Mouse (Mus musculus) heart, embryonic 14.5 days (tissue): Measurements from ENCODE around the gene Papss2. TPM values are rescaled to one million over a fixed set of nuclear protein-coding genes. Genes with fewer than 3 reads are reported as not detected.
A peak's percentile ranks its signal among the peaks of the same experiment; 100 is the strongest.

Experiments
- ATAC-seq: fragments of 200-750 bp; cut with Nextera tagmentation; 2 replicates; pipeline ENCODE4 v1.8.0; 2017; ENCODE audit warnings: low read depth, moderate TSS enrichment; ENCODE audit not compliant: insufficient number of reproducible peaks, insufficient read depth, low FRiP score
- H3K27ac ChIP-seq, 2 experiments: fragments of 200-500 bp in 1 of 2; fragments of 300-500 bp in 1 of 2; sonication (generic) in 1 of 2; replicated peaks in 1 of 2; 2 replicates each; pipeline ENCODE4 v1.5.1; 2012 to 2014; ENCODE audit warnings: low read depth in 2 of 2, low read length in 2 of 2, control low read depth in 1 of 2, mild to moderate bottlenecking in 1 of 2, mixed read lengths in 1 of 2; ENCODE audit not compliant: control insufficient read depth in 1 of 2, insufficient read depth in 1 of 2
- H3K27me3 ChIP-seq: fragments of 300-500 bp; sonication (generic); 2 replicates; pipeline ENCODE4 v1.6.1; 2014; ENCODE audit warnings: mild to moderate bottlenecking, low read length, control low read depth; ENCODE audit not compliant: control insufficient read depth, insufficient read depth
- H3K36me3 ChIP-seq: fragments of 300-500 bp; sonication (generic); 2 replicates; pipeline ENCODE4 v1.6.1; 2014; ENCODE audit warnings: mild to moderate bottlenecking, control low read depth, low read length, mixed read lengths; ENCODE audit not compliant: control insufficient read depth, insufficient read depth
- H3K4me1 ChIP-seq, 2 experiments: fragments of 200-500 bp in 1 of 2; fragments of 300-500 bp in 1 of 2; sonication (generic) in 1 of 2; 2 replicates each; pipeline ENCODE4 v1.6.1; 2012 to 2014; ENCODE audit warnings: low read length in 2 of 2, control low read depth in 1 of 2, mixed read lengths in 1 of 2; ENCODE audit not compliant: control insufficient read depth in 2 of 2, insufficient read depth in 2 of 2
- H3K4me2 ChIP-seq: fragments of 300-500 bp; sonication (generic); 2 replicates; pipeline ENCODE4 v1.6.1; 2014; ENCODE audit warnings: mild to moderate bottlenecking, low read length
- H3K4me3 ChIP-seq, 2 experiments: fragments of 200-500 bp in 1 of 2; fragments of 300-500 bp in 1 of 2; sonication (generic) in 1 of 2; 2 replicates each; pipeline ENCODE4 v1.5.1; 2012 to 2014; ENCODE audit warnings: low read length in 2 of 2, mild to moderate bottlenecking in 2 of 2, control low read depth in 1 of 2, low read depth in 1 of 2, moderate library complexity in 1 of 2; ENCODE audit not compliant: control insufficient read depth in 1 of 2, insufficient read depth in 1 of 2
- H3K9ac ChIP-seq: fragments of 300-500 bp; sonication (generic); 2 replicates; pipeline ENCODE4 v1.6.1; 2014; ENCODE audit warnings: mild to moderate bottlenecking, low read length
- H3K9me3 ChIP-seq: fragments of 300-500 bp; sonication (generic); 2 replicates; pipeline ENCODE4 v1.6.1; 2016; ENCODE audit warnings: low read length, control low read depth; ENCODE audit not compliant: control insufficient read depth
- WGBS: fragments of 180-500 bp; shearing (Covaris S2); extraction: QIAGEN DNeasy Blood & Tissue Kit; methylation state at CpG from one replicate; pipeline ENCODE4 v1.1.7; 2014; 5-methylcytosine and 5-hydroxymethylcytosine counted together
- polyA plus RNA-seq: library from polyadenylated mRNA; unstranded; fragments of >200 nt; fragmentation: Nextera tagmentation; extraction: Ambion mirVana; gene quantifications from 2 replicates; pipeline ENCODE4 v1.2.1, GENCODE M21; 2014

The Papss2 gene
- polyA plus RNA-seq, 1 experiment from 2014 or later, result 10.3 TPM

DNA sequence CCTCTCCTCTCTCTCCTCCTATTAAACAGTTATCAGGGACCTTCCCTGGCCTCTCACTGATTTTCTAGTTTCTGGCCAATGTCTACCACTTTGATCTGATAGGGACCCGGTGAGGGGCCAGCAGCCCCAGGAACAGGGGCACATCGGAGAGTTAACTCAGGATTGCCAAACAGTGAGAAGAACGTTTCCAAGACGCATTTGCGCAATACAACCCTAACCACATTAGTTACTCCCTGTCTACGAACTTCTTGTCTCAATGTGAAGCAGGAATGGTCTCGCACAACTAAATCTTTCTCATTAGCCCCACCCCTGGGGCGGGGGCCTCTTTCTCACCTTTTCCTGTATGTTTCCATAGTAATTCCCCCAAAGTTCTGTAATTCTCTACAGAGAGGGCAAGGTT, 28.6 kb upstream of the Papss2 start:
- Histone ChIP-seq H3K9ac (no peak overlapping the region), H3K4me1 (no peaks in the 10 kb centered on the region), H3K9me3 (no peaks in the 10 kb centered on the region), H3K4me3 (no peak overlapping the region), H3K36me3 (no peaks in the 10 kb centered on the region), H3K27ac (no peak overlapping the region), H3K27me3 (no peaks in the 10 kb centered on the region), H3K4me2 (no peak overlapping the region)
- ATAC-seq, result no peak
- WGBS, result 68% methylated on average over 8 of the region's 8 CpGs

DNA sequence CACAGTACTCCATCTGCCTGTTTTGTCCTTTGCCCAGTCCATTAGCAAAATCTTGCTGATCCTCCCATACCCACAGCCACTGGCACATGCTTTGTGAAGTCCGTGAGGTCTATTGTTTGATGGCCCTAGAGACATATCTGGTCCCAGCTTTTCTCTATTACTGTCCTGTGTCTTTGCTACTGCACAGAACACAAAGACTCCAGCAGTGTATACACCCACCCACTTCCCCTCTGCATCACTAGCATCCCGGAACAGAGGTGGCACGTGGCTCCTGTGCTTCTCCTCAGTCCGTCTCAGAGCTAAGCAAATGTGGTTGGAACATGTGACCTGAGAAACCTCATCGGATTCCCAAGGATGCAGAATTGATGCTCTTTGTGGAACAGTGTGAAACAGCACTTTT, 28.1 kb upstream of the Papss2 start:
- Histone ChIP-seq H3K27me3 (no peaks in the 10 kb centered on the region), H3K9ac (no peak overlapping the region), H3K36me3 (no peaks in the 10 kb centered on the region), H3K9me3 (no peaks in the 10 kb centered on the region), H3K27ac (no peak overlapping the region), H3K4me1 (no peaks in the 10 kb centered on the region), H3K4me3 (no peak overlapping the region), H3K4me2 (no peak overlapping the region)
- WGBS, result 85% methylated on average over 5 of the region's 5 CpGs
- ATAC-seq, result no peak

DNA sequence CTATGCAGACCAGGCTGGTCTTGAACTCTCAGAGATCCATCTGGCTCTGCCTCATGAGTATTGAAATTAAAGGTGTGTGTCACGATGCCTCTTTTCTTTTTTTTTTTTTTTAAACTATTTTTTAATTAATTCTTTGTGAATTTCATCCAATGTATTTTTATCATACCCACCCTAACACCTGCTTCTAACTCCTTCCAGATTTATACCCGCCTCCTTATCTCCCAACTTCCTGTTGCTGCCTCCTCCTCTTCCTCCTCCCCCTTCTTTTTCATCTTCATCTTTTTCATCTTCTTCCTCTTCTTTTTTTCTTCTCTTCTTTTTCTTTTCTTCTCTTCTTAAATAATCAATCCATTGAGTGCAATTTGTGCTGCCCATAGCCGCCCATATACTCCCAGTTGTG, 27.1 kb upstream of the Papss2 start:
- Histone ChIP-seq H3K9ac (no peak overlapping the region), H3K4me2 (no peak overlapping the region), H3K36me3 (no peaks in the 10 kb centered on the region), H3K9me3 (no peaks in the 10 kb centered on the region), H3K4me1 (0 out of 4 replicates have a peak, but pooled peaks cover 0 to 2% of the 10 kb centered on the region in 2 experiments), H3K27ac (no peak overlapping the region), H3K4me3 (no peak overlapping the region), H3K27me3 (no peaks in the 10 kb centered on the region)
- no peak for ATAC-seq
- 85% methylated on average over 3 of the region's 3 CpGs for WGBS

DNA sequence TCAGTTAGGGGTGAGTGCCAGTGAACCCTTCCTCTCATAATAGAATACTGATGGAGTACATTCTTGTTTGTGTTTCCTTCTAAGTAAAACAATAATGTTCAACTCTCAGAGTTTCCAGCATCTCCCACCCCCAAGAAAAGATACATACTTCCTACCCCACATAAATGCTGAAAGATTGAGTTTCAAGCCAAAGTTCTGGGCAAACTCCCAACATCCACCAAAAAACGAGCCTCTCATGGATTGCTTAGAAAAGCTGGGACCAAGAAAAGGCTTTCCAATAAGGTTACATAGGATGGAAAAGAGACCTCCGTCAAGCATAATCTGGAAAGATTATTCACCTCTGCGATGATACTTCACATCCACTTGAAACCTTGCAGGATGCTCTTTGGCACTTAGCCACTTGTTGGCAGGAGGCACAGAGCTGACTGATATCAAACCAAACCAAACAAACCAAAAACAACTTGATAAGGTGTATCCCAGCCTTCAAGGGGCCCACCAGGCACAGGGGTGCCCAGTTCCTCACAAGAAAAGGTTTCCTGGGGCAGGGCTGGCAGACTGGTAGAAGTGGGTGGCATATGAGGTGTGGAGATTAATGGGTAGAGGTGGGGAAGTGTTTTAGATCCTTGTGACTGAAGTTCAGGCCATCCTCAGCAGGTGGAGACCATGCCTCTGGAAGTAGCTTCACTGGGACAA, 26.5 kb upstream of the Papss2 start:
- WGBS, result 43% methylated on average over 3 of the region's 3 CpGs

DNA sequence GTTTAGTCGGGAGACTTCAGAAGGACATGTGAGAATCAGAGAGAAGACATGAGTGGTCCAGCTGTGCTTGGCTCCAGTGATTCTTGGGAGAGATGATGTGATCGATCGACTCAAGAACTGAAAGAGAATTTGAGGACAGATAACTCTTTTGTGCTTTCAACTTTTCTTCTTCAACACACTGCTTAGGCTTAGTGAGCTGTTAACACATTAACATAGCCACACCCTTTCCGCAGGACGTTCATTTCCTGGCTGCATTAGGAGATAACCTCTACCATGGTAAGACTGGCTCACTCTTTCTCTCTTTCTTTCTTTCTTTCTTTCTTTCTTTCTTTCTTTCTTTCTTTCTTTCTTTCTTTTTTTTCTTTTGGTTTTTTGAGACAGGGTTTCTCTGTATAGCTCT, 25.9 kb upstream of the Papss2 start:
- no peaks in the 10 kb centered on the region for H3K36me3 ChIP-seq
- H3K4me3 ChIP-seq, result no peak overlapping the region
- H3K9ac ChIP-seq, result no peak overlapping the region
- ATAC-seq, result no peak
- H3K4me1 ChIP-seq, result 0 out of 4 replicates have a peak, but pooled peaks cover 0 to 2% of the 10 kb centered on the region in 2 experiments
- H3K4me2 ChIP-seq, result no peak overlapping the region
- H3K27ac ChIP-seq, result no peak overlapping the region
- no peaks in the 10 kb centered on the region for H3K27me3 ChIP-seq
- no peaks in the 10 kb centered on the region for H3K9me3 ChIP-seq
- 63% methylated on average over 5 of the region's 5 CpGs for WGBS

More for the DNA sequence above, 26.5 kb upstream of the Papss2 start:
- Histone ChIP-seq H3K36me3 (no peaks in the 10 kb centered on the region), H3K27ac (0 out of 4 replicates have a peak overlapping the region, but pooled peaks of 1 of the 2 experiments have one; percentile 28), H3K4me3 (no peak overlapping the region), H3K4me2 (no peak overlapping the region), H3K9me3 (no peaks in the 10 kb centered on the region), H3K9ac (no peak overlapping the region), H3K4me1 (0 out of 4 replicates have a peak, but pooled peaks cover 0 to 2% of the 10 kb centered on the region in 2 experiments), H3K27me3 (no peaks in the 10 kb centered on the region)
- ATAC-seq, result no peak

DNA sequence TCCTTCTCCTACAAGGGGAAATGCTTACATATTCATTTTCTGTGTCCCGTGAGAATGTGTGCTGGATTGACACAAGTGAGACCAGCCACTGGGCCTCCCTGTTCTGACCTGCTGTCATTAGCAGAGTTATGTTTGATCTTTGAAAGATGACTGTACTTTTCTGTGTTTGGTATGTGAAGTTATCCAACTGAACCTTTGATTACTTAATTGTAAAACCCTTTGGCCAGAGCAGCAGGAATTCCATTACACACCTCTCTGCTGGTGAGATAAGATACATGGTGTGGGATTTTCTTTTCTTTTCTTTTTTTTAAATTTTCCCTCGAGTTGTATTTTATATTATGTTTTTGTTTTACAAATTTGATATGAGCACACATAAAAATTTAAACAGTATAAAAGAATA, 23.4 kb upstream of the Papss2 start:
- ATAC-seq, result no peak
- H3K36me3 ChIP-seq, result no peaks in the 10 kb centered on the region
- H3K27me3 ChIP-seq, result no peaks in the 10 kb centered on the region
- H3K4me2 ChIP-seq, result no peak overlapping the region
- WGBS, result 45% methylated on average over 2 of the region's 2 CpGs
- H3K9me3 ChIP-seq, result no peaks in the 10 kb centered on the region
- no peak overlapping the region for H3K4me3 ChIP-seq
- H3K4me1 ChIP-seq, result peaks cover 2 to 3% of the 10 kb centered on the region in 2 experiments; a peak in 1 of 4 replicates
- no peak overlapping the region for H3K9ac ChIP-seq
- no peak overlapping the region for H3K27ac ChIP-seq

DNA sequence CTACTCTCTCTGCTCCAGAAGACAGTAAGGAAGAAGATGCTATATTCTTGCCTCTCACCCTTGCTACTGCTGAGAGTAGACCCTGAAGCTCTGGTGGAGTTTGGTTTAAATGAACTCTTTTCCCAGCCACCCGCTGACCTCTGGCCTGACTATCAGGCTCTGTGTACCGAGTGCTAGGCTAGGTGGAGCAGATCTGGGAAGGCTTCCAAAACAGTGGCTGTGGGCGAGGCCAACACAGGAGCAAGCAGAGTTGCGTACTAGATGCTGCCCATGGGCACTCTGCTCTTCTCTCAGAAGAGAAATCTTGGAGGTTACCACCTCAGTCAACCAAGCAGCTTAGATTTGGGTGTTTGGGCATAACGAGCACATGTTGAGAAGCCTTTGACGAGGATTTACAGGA, 22.3 kb upstream of the Papss2 start:
- Histone ChIP-seq H3K36me3 (no peaks in the 10 kb centered on the region), H3K4me2 (no peak overlapping the region), H3K27ac (no peak overlapping the region), H3K4me1 (peaks cover 2 to 11% of the 10 kb centered on the region in 2 experiments; a peak in 2 of 4 replicates), H3K27me3 (no peaks in the 10 kb centered on the region), H3K9me3 (no peaks in the 10 kb centered on the region), H3K4me3 (no peak overlapping the region), H3K9ac (no peak overlapping the region)
- no peak for ATAC-seq
- 76% methylated on average over 6 of the region's 6 CpGs for WGBS

DNA sequence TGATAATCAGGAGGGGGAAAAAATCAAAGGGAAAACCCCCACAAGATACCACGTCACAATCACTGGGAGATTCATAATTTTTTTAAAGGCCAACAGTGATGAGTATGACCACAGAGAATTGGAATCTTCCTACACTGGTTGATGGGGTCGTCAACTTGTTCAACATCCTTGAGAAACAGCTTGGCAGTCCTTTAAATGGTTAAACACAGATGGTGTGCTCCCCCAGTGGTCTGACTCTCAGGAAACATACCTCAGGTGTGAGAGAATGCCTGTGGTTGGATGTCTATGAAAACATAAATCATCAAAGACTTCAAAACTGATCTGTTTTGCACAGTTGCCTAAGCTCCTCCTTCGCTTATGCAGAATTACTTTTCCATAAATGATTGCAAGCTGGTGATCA, 20.7 kb upstream of the Papss2 start:
- ATAC-seq, result no peak
- Histone ChIP-seq H3K27me3 (no peaks in the 10 kb centered on the region), H3K4me3 (no peak overlapping the region), H3K27ac (no peak overlapping the region), H3K9ac (no peak overlapping the region), H3K36me3 (no peaks in the 10 kb centered on the region), H3K4me1 (peaks cover 2 to 11% of the 10 kb centered on the region in 2 experiments; a peak in 2 of 4 replicates), H3K9me3 (no peaks in the 10 kb centered on the region), H3K4me2 (no peak overlapping the region)
- WGBS, result 82% methylated on average over 3 of the region's 3 CpGs
